Mouse (Mus musculus) hindlimb bud, embryonic 11.5 days (tissue): ENCODE results near the gene Ephx4.

ENCODE experiments used
- DNase-seq: peaks from one replicate; pipeline ENCODE4 v3.0.0-alpha.2; 2012; ENCODE audit warnings: low read depth, low spot score; ENCODE audit errors: extremely low spot score

The Ephx4 gene

GRCm38 (mm10) chr5:107431249-107431648 is 28.7 kb downstream of the Ephx4 start, which contains the start of gene Lpcat2b:
TSS of gene Lpcat2b (plus strand) at chr5:107431549.
- DNase-seq: no peak

GRCm38 (mm10) chr5:107434001-107434400 is 31.5 kb downstream of the Ephx4 start:
- no peak for DNase-seq

GRCm38 (mm10) chr5:107436185-107436584 is 33.6 kb downstream of the Ephx4 start:
- no peak for DNase-seq

GRCm38 (mm10) chr5:107436587-107437209 is 34.2 kb downstream of the Ephx4 start:
- no peak for DNase-seq

- DNase-seq: peak; percentile 92
Measured at GRCm38 (mm10) chr5:107437464-107438281, 35.1 kb downstream of the Ephx4 start, which contains the start of gene Btbd8. TSS of gene Btbd8 (plus strand) at chr5:107437997.

GRCm38 (mm10) chr5:107438353-107438752 is 35.8 kb downstream of the Ephx4 start:
- DNase-seq: peak; percentile 12

- no peak for DNase-seq
Measured at GRCm38 (mm10) chr5:107441881-107442280, 39.3 kb downstream of the Ephx4 start.

GRCm38 (mm10) chr5:107444251-107444650 is 41.7 kb downstream of the Ephx4 start:
- no peak for DNase-seq

GRCm38 (mm10) chr5:107447977-107448376 is 45.4 kb downstream of the Ephx4 start:
- DNase-seq: no peak

- no peak for DNase-seq
Measured at GRCm38 (mm10) chr5:107448784-107449183, 46.2 kb downstream of the Ephx4 start.

- no peak for DNase-seq
Measured at GRCm38 (mm10) chr5:107449620-107450019, 47.1 kb downstream of the Ephx4 start.

- DNase-seq: no peak
Measured at GRCm38 (mm10) chr5:107450299-107450698, 47.8 kb downstream of the Ephx4 start.

- no peak for DNase-seq
Measured at GRCm38 (mm10) chr5:107462147-107463076, 59.9 kb downstream of the Ephx4 start.

- no peak for DNase-seq
Measured at GRCm38 (mm10) chr5:107466501-107466900, 64.0 kb downstream of the Ephx4 start.

GRCm38 (mm10) chr5:107467098-107467497 is 64.6 kb downstream of the Ephx4 start:
- no peak for DNase-seq

- DNase-seq: no peak
Measured at GRCm38 (mm10) chr5:107470600-107471329, 68.2 kb downstream of the Ephx4 start.
